Mouse (Mus musculus) liver, adult (tissue): Measurements from ENCODE around the gene Zbtb26.

Source experiments
- GATA4 ChIP-seq: IDR thresholded peaks from 2 replicates; pipeline ENCODE4 v1.6.1; 2014; ENCODE audit warnings: mild to moderate bottlenecking, low read length; ENCODE audit not compliant: insufficient replicate concordance

The Zbtb26 gene

GRCm38 (mm10) chr2:37442611-37443591 lies at the start of gene Zbtb26, which contains the start of the genes Zbtb6 and Rabgap1:
Zbtb26 (minus strand) TSS chr2:37443135.
Zbtb6 (minus strand) TSS chr2:37443171.
Rabgap1 (plus strand) TSS chr2:37443279.
- TF ChIP-seq GATA4: peak; percentile 33; the same call in 1 of the 2 replicates

GRCm38 (mm10) chr2:37488956-37489355 lies 46.0 kb upstream of the Zbtb26 start:
- TF ChIP-seq GATA4: no peak

GRCm38 (mm10) chr2:37486408-37486807 lies 43.5 kb upstream of the Zbtb26 start:
- TF ChIP-seq GATA4: no peak

GRCm38 (mm10) chr2:37485370-37485769 lies 42.4 kb upstream of the Zbtb26 start:
- no peak for TF ChIP-seq GATA4

GRCm38 (mm10) chr2:37484165-37484564 lies 41.2 kb upstream of the Zbtb26 start:
- no peak for TF ChIP-seq GATA4

- no peak for TF ChIP-seq GATA4
Observed at GRCm38 (mm10) chr2:37480039-37480438, 37.1 kb upstream of the Zbtb26 start.

GRCm38 (mm10) chr2:37479559-37479958 lies 36.6 kb upstream of the Zbtb26 start:
- TF ChIP-seq GATA4: no peak

- no peak for TF ChIP-seq GATA4
Observed at GRCm38 (mm10) chr2:37466266-37466665, 23.3 kb upstream of the Zbtb26 start.

- TF ChIP-seq GATA4: no peak
Observed at GRCm38 (mm10) chr2:37460707-37461106, 17.8 kb upstream of the Zbtb26 start.

GRCm38 (mm10) chr2:37452376-37452760 lies 9.4 kb upstream of the Zbtb26 start:
- no peak for TF ChIP-seq GATA4

- TF ChIP-seq GATA4: no peak
Observed at GRCm38 (mm10) chr2:37451667-37452375, 8.9 kb upstream of the Zbtb26 start.

GRCm38 (mm10) chr2:37431609-37432008 lies 11.3 kb downstream of the Zbtb26 start:
- no peak for TF ChIP-seq GATA4

- no peak for TF ChIP-seq GATA4
Observed at GRCm38 (mm10) chr2:37430593-37431464, 12.1 kb downstream of the Zbtb26 start.

- no peak for TF ChIP-seq GATA4
Observed at GRCm38 (mm10) chr2:37423671-37424070, 19.3 kb downstream of the Zbtb26 start.

- no peak; the same call in 1 of the 2 replicates for TF ChIP-seq GATA4
Observed at GRCm38 (mm10) chr2:37422306-37423304, 20.3 kb downstream of the Zbtb26 start, which contains the start of gene Rc3h2. Rc3h2 (minus strand) TSS chr2:37422903.
